Mouse (Mus musculus) frontal cortex, postnatal 14 days (tissue): ENCODE results near the gene Megf11.

Experiments
- DNase-seq, 2 experiments: peaks; one replicate each; pipeline ENCODE4 v3.0.0; 2022; ENCODE audit warnings: low spot score in 2 of 2

Gene Megf11

GRCm38 (mm10) chr9:64747735-64748134 lies 362.3 kb downstream of the Megf11 start:
- no peak for DNase-seq

GRCm38 (mm10) chr9:64749314-64749713 lies 363.9 kb downstream of the Megf11 start:
- no peak for DNase-seq

GRCm38 (mm10) chr9:64752575-64752974 lies 367.1 kb downstream of the Megf11 start:
- DNase-seq = no peak

GRCm38 (mm10) chr9:64758052-64758451 lies 372.6 kb downstream of the Megf11 start:
- no peak for DNase-seq
